Mouse (Mus musculus): ENCODE results near the gene Tmed6.
"Not testable (repeated sequence)": the region's sequence is repeated elsewhere in the genome, so short reads cannot be mapped to it uniquely, and the experiment has no call there.

The Tmed6 gene

GRCm38 (mm10) chr8:107073706-107074105, 8.3 kb upstream of the Tmed6 start:
- no peak for DNase-seq

- DNase-seq = no peak
Observed at GRCm38 (mm10) chr8:107062613-107063012, 2.8 kb downstream of the Tmed6 start.

DNA sequence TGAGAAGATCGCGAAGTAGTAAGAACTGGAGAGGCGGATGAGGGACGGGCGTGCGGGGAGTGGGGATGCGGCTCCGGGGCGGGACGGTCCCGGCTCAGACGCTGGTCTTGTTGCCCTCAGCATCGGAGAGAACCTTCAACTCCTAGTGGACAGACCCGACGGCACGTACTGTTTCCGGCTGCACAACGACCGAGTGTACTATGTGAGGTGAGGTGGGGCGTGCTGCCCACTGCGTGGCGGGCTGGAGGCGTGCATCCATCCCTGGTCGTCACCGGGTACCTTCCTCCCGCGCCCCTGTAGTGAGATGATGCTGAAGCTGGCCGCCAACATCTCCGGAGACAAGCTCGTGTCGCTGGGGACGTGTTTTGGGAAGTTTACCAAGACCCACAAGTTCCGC, 8.5 kb downstream of the Tmed6 start:
- DNase-seq = no peak

GRCm38 (mm10) chr8:107056076-107056972, 9.1 kb downstream of the Tmed6 start, which contains the start of the genes Cog8 and Nip7:
Gene Cog8, minus strand, starts transcription at chr8:107056689.
Gene Nip7, plus strand, starts transcription at chr8:107056877.
- peak; percentile 97 for DNase-seq

- DNase-seq = no peak
Observed at GRCm38 (mm10) chr8:107052046-107052445, 13.4 kb downstream of the Tmed6 start.

- no peak for DNase-seq
Observed at GRCm38 (mm10) chr8:107049480-107049879, 16.0 kb downstream of the Tmed6 start.

- DNase-seq = peak; percentile 89
Observed at GRCm38 (mm10) chr8:107048061-107048941, 17.1 kb downstream of the Tmed6 start, which contains the start of gene Pdf. Gene Pdf, minus strand, starts transcription at chr8:107048614.

DNA sequence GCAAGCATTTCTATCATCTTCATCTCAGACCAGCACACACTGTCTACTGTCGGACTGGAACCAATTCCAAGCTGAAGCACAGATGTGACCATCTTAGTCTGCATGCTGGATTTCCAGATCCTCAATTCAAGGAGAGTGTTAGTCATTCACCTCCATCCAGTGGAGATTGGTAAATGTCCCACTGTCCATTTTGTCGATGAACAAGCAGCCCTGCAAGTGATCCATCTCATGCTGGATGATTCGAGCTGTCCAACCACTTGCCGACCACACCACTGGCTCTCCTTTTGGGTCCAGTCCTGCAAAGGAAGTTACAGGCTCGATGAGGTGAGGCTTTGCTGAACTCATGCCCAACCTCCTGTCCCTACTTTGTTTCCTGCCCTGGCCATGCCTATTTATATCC, 18.5 kb downstream of the Tmed6 start:
- DNase-seq = no peak

DNA sequence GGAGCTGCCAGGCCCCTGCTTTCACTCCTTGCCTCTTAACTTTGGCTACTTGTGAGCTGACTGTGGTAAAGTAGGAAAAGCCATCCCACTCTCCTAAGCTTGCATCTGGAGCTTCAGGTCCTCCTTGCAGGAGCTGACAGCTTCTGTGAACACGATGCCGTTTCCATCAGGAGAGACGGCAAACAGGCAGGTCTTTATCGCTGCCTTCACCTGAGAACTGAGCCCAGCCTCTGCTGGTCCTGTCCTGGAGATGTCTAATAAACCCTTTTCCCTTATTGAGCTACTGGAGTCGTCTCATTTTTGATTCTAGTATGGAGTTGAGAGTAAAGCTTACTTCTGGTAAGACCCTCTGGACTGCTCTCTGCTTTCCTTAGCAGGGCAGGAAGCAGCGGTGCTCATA, 20.0 kb downstream of the Tmed6 start:
- no peak for DNase-seq

DNA sequence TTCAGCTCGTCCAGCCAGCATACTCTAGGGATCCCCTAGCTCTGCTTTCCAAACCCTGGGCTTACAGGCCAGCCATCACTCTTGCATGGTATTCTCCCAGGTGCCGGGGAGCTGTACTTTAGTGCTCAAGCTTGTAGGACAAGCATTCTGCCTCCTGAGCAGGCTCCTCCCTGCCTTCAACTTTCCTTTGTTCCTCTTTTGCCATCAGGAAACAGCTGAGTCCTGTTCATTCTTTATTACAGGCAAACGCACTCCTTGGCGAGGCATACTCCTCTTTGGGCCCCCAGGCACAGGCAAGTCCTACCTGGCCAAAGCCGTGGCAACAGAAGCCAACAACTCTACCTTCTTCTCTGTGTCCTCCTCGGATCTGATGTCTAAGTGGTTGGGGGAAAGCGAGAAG, 24.8 kb downstream of the Tmed6 start:
- no peak for DNase-seq

- DNase-seq = no peak
Observed at GRCm38 (mm10) chr8:107036626-107037025, 28.8 kb downstream of the Tmed6 start.

- no peak for DNase-seq
Observed at GRCm38 (mm10) chr8:107035641-107036040, 29.8 kb downstream of the Tmed6 start.

- not testable (repeated sequence) for DNase-seq
Observed at GRCm38 (mm10) chr8:107033609-107034008, 31.8 kb downstream of the Tmed6 start.

- DNase-seq = no peak
Observed at GRCm38 (mm10) chr8:107031577-107032090, 33.8 kb downstream of the Tmed6 start.

GRCm38 (mm10) chr8:107030650-107031576, 34.5 kb downstream of the Tmed6 start, which contains the start of gene Vps4a:
Gene Vps4a, plus strand, starts transcription at chr8:107031222.
- DNase-seq = peak; percentile 98

GRCm38 (mm10) chr8:107030058-107030457, 35.4 kb downstream of the Tmed6 start:
- no peak for DNase-seq

DNA sequence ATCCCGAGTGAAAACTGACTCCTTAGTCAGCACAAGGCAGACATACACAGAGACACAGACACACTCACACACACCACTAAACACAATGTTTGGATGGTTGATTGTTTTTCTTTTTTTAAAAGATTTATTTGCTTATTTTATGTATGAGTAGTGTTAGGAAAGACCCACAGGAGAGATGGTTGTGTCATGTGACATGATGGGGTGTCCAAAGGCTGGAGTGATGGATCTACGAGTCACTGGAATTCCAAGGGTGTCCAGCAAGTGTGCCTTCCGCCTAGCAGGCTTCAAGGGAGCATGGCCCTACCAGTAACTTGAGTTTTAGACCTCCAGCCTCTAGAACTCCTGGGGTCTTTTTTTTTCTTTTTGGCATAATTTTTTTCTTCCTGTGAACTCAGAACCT, 36.1 kb downstream of the Tmed6 start:
- DNase-seq = no peak

- no peak for DNase-seq
Observed at GRCm38 (mm10) chr8:107023479-107023878, 42.0 kb downstream of the Tmed6 start.

- DNase-seq = no peak
Observed at GRCm38 (mm10) chr8:107014915-107015314, 50.5 kb downstream of the Tmed6 start.

DNA sequence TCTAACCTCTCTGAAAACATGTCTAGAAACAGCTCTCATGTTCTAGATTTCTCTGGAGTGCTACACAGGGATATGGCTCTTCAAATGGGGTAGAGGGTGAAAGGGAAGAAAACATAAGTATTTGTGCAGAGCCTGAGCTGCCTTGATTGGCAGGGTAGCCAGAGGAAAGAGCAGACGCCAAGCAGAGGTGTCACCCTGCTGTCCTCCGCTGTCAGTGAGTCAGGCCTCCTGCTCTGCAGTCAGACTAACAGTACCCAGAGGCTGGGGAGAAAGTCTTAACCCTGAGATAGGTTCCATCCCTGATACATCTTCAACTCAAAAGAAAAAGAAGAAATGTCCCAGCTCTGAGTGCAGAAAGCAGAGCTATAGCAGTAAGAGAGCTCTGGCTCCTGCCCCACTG, 52.8 kb downstream of the Tmed6 start:
- no peak for DNase-seq
